Mouse (Mus musculus) heart, adult 18-20 months (tissue): ENCODE results near the gene Macrod1. TPM values are rescaled to one million over a fixed set of nuclear protein-coding genes. Genes with fewer than 3 reads are reported as not detected.

Source experiments
- DNase-seq, 2 experiments: peaks; one replicate each; pipeline ENCODE4 v3.0.0; 2021 to 2022; ENCODE audit warnings: mixed read lengths in 1 of 2
- total RNA-seq, 2 experiments: library from RNA; stranded (reverse); gene quantifications; 2 replicates each; pipeline ENCODE4 v1.2.3; 2021

Gene Macrod1
- total RNA-seq, 2 experiments from 2014 or later, result 303 to 332 TPM

DNA sequence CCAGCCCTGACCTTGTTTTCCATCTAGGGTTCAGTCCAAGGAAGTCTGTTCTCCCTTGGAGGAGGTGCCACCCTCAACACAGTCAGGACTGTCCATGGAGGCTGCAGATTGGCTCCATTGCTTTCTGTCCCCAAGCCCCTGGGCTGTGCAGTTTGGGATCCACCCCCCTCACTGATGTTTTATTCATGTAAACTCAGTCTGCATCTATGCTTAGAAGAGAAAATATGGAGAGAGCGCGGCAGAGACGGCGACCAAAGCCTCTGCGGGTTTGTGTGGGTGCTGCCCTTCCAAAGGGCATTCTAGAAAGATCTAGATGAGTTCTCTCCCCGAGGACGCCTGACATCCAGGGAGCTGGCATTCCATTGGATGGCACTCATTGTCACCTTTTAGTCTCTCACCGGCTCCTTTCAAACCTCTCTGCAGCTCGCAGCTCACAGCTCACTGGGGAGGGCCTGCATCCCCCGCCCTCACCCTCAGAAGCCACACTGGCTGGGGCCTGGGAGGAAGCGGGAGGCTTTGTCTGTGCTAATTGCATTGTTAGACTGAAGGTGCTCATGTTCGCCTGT, 84.3 kb downstream of the Macrod1 start:
- no peak for DNase-seq

DNA sequence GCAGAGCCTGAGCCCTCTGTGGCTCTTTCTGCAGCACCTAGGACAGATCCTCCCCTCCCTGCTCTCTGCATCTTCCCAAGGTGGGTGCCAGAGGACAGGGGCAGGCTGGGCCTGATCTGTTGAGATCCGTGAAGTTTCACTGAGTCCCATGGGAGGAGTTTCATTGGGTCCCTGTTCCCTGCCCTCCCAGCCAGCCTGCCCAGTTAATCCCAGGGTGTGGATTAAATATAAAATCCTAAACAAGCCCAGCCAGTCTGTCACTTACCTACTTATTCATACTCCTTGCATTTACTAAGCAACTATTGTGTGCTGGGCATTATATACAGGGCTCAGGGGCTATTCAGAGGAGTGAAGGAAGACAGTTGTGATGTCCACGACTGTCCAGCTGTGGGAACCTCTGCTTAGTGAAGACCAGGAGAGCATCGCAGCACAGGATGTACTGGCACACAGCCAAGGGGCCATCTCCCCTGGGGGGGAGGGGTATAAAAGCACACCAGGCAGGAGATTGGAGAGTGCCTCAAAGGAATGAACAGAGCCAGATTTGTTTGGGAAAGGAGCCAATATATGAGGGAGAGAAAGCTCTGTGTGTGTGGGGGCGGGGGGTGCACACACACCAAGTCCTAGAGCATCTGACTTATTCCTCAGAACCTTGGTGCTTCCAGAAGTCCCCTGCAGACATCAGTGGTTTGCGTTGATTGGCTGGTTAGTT, 85.8 kb downstream of the Macrod1 start:
- no peak for DNase-seq

DNA sequence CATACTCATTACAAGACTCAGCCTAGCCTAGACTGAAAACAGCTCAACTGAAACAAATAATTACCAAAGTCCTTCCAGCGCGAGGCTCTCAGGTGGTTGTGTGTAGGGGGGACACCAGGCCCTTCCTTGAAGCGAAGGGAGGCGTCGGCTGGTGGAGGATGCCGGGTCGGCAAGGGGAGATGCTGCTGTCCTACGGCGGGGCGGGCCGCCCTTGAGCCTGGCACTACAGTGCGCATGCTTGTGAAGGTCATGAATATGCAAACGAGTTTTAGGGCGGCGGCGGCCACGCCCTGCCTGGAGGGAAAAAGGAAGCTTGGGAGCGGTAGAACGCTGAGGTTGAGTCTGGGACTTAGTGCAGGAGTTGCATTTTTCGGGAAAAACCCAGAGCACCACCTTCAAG, 87.2 kb downstream of the Macrod1 start:
- peak; percentile 58 to 65 for DNase-seq

DNA sequence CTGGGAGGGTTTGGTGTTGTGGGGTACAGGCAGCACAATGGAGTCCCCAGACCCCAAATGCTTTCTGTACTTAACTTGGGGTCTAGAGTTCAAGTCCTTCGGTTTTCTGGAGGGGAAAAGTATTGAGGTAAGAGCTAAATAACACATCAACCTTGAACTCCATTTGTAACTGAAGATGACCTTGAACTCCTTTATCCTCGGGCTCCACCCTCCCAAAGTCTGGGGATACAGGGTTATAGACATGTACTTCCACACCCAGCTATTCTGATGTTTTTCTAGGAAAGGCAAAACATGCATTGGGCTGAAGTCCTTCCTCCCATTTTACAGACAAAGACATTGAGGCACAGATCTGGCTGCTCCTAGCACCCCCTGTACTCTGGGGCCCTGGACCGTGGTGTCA, 87.8 kb downstream of the Macrod1 start:
- no peak for DNase-seq

DNA sequence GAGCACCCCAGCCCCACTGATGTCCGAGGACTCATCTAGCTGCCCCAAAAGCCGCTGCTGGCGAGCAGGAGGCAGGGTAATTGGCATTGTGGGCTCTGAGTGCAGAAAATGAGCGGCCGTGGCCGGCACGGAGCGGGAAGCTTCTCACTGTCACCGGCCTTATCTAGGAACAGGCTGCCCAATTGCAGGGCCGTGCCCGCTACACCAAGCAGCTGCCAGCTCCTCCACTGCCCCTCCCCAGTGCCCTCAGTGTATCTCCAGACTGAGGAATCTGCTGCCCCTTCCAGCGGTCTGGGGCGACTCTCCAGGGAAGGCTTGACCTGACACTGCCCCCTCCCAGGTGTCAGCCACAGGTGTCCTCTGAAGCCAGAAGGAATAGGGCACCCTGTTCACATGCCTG, 89.8 kb downstream of the Macrod1 start:
- DNase-seq, result peak; percentile 37 to 58

DNA sequence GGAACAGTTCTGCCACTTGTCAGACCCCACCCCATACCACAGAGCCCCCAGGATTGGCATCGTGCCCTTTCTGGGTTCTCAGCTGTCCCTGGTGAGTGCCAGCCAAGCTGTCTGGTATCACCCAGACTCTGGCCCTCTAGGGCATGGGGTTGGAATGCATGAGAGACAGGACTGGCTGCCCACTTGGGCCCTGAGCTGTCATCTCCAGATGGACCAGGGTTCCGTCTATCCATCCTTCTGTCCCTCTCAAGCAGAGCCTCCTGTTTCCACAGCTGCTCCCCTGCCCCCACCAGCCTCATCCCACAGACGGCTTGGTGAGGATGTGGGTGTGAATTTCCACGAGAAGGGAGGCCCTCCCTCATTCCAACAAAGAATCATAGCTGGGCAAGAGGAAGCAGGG, 91.5 kb downstream of the Macrod1 start:
- no peak for DNase-seq

DNA sequence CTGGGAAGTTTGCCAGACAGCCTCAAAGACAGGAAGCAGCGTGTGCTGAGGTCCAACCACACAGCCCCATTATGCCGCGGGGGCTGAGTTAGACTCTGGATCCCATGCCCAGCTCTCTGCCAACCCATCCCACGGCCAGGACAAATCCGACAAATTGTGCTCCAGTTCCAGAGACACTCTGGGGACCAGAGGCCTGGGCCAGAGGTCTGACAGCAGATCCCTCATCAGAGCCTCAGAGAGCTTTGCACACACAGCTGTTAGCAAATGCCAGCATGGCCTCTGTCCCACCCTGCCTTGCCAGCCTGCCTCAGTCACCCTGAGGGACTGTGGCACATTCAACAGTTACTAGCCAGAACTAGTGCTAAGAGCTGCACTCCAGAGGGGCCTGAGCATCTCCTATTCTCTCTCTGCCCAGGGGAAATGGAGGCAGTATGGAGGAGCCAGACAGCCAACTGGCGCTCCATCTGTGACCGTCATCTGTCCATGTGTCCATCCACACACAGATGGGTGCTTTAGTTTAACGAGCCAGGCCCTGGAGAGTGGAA, 92.0 kb downstream of the Macrod1 start:
- no peak for DNase-seq

DNA sequence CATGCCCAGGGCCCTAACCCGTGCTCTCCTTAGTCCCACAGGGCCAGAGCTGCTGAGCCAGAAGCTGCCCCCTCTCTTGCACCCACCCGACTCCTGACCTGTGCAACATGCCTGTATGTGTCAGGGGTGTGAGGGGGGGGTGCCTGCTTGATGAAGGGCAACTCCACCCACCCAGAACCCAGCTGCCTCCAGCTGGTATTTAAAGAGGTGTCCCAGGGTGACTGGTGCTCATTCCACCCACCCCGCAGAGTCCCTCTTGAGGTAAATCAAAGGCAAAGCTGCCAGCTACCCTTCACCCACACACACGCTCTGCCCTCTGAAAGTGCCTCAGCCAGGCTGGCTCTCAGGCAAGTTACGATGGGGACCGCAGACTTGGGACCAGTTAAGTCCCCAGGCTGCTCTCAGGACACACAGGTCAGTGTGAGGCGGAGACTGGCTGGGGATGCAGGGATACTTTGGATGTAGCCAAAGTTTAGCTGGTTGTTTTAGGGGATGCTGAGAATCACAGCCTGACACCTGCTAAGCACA, 92.6 kb downstream of the Macrod1 start:
- peak in 1 of 2 experiments; percentile 21 for DNase-seq

DNA sequence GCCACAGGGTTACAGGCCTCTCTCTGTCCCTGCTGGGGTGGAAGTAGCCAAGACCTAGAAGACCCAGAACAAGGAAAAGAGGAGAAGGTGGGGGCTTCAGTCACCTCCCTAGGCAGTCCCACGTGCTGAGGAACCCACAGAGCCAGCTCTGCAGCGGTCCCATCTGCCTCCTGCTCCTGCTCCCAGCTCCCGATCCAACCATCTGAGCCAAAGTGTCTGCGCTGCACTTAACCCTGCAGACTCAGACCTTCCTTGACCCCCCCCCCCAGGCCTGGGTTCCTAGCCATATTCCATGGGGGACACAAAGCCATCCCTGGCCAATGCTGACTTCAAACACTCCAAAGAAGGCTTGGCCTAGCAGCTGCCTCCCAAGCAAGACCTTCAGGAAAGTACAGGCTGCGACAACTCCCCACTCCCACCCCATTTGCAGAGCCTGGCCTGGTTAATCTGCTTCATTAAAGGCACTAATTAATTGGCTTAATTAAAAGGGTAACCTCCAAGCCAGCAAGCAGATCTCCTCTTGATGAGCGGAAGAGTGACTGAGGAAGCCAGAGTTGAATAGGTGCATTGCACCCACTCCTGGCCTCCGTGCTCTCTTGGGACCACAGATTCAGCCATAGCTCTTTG, 94.8 kb downstream of the Macrod1 start:
- no peak for DNase-seq

DNA sequence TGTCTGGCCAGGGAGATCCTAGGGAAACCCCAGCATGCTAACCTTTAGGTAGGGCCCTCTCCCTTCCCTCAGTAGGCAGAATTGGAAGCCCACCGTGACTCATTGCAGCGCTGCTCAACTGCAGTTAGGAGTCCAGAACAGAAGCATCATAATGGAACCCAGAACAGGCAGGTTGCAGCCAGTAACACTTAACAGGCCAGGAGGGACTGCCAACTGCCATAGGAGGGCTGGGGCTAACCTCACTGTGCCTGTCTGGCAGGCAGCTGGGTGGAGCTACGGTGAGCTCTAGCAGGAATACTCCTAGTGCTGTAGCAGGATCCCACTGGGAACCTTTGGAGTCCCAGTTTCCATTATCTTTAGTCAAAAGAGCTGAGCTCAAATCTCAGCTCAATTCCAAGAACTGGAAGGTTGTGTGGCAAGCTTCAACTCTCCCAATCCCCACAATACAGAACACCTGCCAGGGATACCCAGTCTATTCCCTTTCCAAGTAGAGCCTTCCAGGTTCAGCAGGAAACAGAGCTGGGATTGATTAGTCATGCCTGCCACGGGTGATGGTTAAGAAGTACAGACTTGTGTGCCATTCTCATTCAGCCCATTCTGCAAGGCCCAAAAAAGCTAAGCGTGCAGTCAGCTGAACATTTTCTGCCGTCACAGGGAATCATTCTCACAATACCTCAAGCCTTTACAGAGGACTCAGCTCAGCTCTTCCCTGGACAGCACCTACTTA, 95.5 kb downstream of the Macrod1 start:
- DNase-seq, result no peak

DNA sequence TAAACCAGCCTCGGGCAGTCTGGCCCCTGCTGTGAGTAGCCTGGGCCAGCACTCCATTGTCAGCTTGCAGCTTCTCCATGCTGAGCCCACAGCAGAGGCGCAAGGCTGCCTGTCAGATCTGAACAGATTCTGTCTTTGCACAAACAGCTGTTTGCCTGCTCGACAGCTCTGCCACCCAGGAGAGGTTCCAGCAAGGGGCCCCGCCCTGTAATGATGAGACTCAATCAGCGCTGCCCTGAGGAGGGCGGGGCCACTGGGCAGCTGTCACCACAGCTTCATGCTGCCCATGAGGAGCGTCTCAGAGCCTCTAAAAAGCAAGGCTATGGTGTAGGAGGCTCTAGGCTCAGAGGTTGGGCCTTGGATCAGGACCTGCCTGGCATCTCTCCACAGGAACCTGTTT, 96.6 kb downstream of the Macrod1 start:
- DNase-seq, result peak in 1 of 2 experiments; percentile 39

DNA sequence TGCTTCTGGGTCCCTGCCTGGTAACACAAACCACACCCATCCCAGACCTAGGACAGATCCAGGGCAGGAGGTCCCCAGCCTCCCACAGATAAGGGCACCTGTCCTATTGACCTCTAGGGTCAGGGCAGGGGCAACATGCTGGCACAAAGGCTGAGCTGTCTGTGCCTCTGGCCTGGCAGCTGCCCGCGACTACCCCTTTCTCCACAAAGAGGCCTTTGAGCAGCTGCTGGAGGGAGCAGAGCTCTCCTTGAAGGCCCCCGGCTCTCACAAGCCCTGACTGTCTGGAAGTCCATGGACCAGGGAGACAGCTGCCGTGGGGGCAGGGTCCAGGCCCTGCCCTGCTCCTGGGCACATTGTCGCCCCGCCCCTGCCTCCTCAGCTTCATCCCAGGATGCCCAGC, 98.6 kb downstream of the Macrod1 start:
- no peak for DNase-seq

DNA sequence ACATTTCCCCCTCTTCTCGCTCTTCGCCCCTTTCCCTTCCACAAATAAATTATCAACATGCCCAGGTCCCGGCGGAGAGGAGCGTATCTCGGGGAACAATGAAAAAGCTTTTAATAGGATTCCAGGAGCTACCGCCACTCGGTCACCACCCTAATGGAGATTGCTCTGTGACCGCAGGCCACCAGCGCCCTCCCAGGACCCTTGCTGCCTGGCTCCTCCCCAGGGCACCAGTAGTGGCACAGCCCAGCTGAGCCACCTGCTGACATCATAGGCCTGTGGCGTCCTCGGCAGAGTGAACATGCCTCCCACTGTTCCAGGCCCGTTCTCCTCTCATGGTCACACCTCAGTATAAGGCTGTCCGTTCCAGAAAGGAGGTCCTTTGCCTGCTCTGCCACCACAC, 101.1 kb downstream of the Macrod1 start:
- DNase-seq, result no peak

DNA sequence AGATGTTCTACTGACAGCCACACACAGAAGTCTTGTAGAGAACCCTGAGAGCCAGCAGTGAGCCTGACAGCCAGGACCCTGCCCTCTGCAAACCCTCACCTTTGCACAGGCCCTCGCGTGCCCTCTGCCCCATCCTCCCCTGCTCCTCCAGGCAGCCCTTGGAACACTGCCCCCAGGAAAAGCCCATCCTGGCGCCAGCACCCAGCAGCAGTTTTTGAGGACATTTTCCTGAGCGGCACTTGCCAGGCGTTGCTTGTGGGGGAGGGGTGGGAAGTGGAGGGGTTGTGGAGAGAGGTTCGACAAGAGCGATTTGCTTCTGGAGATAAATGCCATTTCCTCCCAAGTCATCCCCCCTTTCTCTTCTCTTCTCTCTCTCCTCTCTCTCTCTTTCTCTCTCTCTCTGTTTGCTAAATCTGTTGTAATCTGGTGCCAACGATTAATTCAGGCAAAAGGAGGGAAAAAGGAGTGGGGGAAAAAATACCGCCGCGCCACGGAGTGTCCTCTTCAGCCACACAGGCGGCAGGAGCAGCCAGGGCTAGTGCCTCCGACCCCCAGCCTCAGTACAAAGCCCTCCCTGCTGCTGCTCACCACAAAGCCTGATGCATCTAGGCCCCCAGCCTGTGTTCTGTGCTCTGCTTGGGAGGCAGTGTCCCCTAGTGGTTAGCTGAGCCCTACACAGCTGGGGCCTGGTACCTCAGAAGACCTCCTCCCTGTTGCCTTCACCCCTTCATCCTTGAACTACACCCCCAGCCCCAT, 103.7 kb downstream of the Macrod1 start:
- no peak for DNase-seq

DNA sequence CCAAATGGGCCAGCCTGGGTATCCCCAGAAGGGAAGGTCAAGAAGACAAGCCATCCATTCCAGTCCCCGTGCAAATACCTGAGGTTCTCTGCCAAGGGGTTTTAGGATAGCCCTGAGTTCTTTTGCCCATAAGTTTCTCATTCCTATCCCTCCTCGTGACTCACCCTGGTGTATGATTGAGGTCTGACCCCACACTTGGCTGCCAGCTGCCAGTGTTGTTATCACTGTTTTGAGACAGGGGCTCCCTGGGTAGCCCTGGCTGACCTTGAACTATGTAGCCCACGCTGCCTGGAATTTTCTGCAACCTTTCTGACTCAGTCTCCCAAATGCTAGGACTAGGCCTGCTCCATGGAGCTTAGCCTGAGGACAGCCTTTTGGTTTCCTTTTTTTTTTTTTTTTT, 104.5 kb downstream of the Macrod1 start:
- DNase-seq, result no peak

DNA sequence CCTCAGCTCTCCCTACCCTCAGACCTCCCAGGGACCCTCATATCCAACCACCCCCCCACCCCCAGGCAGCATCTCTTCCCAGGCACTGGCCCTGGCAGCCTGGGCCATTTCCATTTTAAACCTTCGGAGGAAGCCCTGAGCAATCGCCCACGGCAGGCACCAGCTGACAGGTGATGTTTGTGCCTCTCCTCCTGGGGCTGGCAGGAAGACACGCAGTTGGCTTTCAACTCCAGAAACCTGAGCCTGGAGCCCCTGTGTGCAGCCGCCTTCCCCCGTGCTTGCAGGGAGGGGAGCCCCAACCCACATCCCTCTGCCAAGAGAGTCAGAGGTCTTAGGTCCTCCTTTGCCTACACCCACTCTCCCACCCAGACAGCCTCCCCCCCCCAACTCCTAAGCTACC, 107.6 kb downstream of the Macrod1 start:
- DNase-seq, result no peak

DNA sequence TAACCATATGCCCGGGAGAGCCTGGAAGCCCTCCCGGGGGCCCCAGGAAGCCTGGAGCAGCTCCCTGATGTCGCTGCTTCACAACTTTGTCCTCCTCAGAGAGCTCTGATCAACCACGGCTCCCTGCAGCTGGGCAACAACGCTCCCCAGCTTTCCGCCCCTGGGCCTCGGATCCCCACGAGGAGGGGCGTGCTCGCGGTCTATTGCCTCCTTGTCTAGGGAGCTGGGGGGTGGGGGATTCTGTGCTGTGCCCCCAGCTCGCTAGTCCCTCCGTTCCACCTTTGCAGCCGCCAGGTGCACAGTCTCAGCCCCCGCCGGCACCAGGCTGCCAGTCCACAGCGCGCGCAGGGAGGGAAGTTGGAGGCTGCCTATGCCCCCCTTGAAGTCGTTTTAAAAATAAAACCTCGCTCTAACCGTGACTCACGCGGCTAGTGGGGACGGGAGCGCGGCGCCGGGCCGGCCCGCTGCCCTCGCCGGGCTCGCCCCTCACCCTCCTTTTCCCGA, 108.3 kb downstream of the Macrod1 start:
- DNase-seq, result no peak

DNA sequence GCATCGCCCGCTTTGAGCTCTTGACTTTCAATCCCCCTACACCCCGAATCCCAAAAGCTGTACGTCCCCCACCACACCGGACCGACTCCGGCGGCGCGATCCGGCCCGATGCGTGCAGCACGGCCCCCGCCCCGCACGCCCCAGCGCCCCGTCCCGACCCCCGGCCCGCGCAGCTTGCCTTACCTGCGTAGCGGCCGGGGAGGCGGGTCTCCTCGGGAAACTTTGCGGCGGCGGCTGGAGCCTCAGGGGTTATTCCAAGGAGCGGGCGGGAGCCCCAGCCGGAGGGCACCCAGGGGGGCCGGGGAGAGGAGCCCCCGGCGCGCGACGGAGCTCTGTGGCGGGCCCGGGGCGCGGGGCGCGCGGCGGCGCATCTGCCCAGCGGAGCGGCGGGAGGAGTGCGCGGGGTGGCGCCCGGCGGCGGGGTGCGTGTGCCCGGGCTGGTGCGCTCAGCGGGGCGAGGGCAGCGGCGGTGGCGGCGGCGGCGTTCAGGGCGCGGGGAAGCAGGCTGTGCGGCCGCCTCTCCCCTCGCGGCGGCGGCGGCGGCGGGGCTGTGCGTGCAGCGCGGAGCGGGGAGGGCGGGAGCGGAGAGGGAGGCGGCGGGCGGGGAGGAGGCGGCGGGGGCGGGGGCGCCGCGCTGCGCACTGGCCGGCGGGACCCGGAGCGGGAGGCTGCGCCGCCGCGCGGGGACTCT, 109.0 kb downstream of the Macrod1 start:
- no peak for DNase-seq

DNA sequence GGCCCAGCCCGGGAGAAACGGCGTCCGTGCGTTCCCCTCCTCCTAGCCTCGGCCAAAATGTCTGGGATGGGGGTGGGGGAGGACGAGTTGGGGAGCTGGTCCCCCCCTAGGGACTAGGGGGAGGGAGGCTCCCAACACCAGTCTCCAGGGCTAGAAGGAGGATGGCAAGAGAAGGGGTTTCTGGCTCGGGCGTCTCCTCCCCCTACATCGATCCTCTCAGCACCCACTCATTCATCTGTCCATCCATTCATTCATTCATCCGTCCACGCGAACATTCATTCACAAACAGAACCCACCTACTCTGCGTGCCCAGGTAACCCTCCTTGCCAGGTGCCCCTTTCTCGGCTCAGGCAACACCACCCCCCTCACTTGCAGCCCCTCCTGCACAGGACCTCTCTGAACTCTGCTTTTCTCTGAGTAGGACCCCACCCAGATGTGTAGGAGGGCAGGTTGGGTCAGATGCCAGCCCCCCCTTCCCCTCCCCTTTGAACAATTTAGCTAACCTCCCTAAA, 109.6 kb downstream of the Macrod1 start:
- no peak for DNase-seq

DNA sequence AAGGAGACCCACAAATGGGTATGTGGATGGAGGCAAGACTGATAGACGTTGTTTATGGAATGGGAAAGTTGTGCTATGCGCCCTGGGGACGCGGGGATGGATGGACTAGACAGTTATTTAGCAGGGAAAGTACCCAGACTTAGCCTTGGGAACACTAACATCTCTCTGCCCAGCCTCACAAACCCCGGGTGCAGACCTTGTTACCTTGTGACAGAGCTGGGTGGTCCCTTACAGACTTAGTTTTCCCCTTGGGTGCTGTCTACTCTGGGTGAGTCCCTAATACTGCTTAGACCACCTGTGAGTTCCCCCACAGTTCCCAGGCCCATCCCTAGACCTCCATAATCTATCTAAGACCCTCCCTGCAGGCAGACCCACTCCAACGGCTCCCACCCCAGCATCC, 110.2 kb downstream of the Macrod1 start:
- DNase-seq, result no peak

DNA sequence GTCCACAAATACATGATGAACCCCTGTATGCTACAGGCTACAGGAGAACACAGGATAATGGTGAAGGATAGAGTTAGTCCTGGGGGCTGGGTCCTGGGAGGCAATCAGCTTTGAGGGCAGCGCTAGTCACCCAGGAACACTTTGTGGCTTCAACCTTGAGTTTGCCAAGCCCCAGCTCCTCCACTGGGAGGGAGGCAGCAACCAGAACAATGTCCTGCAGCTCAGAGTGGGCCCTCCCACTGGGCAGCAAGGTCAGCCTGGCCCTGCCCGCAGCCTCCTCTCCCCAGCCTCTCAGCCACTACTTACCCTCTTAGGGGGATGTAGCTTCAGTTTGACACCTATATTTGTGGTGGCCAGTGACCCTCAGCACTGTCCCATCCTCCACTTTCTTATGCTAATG, 111.8 kb downstream of the Macrod1 start:
- no peak for DNase-seq
